Mouse (Mus musculus): ENCODE measurements at regions not wholly inside any gene's neighbourhood (a gene's known extent, or its start where the extent isn't known, plus 50 kb on each side); places are given as distances from the start of the nearest gene placed in this dataset.
A peak's percentile ranks its signal among the peaks of the same experiment; 100 is the strongest.

DNA sequence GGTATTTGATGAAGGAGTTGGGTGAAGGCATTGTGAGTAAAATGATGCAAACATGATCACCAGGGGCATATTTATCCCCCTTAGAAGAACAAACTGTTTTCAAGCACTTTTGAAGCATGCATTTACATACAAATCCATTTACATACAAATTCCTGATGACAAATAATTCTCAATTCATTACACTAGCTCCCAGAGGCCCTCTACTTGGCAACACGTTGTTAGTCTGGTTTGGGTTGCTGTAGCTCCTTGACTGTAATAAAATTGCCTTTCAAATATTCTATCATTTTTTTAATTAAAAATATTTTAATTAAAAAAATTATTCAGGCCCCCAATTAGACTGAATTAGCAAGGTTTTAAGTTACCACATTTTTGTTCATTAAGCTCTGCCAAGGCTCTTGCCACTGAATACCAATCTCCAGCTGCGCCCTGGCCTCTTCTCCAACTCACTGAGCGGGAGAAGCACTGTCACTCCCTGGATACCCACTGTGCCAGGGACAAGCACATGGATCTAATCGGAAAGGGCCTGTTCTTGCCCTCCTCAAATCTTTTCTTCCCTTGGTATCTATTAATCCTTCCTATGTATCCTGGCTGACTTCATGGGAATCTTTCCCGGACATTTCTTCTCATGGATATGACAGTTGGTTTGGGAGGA lies 147.1 kb upstream of the Pou3f4 start:
- Histone ChIP-seq H3K27me3 (ENCODE audit: insufficient read depth, low read length) (no peaks in the 10 kb centered on the region), H3K4me3 (ENCODE audit: low read depth, low read length) (no peak overlapping the region), H3K9ac (no peak overlapping the region), H3K36me3 (ENCODE audit: insufficient read depth) (no peaks in the 10 kb centered on the region), H3K27ac (ENCODE audit: low read depth, low read length) (no peak overlapping the region), H3K9me3 (ENCODE audit: low read length) (no peaks in the 10 kb centered on the region), H3K4me1 (ENCODE audit: insufficient read depth) (no peaks in the 10 kb centered on the region), H3K4me2 (ENCODE audit: low read depth) (no peak overlapping the region)
- ATAC-seq = no peak; the same call in 1 of the 2 replicates
- no peak for TF ChIP-seq CTCF (IDR thresholded peaks at IDR 0.05; ENCODE audit: low read depth)
- WGBS = 56% methylated on average over 5 of the region's 5 CpGs
- peak; percentile 1 for DNase-seq

DNA sequence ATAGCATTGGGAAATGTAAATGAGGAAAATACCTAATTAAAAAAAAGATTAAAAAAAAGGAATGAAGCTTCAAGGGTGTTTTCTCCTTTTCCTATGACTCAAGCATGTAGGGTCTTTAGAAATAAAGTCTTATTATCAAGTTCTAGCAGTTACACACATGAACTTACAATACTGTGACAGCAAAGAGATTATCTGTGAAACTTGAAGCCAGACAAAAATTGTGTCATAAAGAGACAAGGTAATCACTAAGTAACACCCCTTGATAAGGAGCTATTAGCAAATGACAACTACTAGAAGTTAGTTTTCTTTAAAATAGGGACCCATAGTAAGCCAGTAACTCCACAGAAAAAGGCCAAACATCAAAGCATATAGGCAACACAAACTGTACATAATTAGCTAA lies 140.9 kb upstream of the Pou3f4 start:
- ATAC-seq (no peak), DNase-seq (no peak)
- no peak overlapping the region for H3K4me3 ChIP-seq (ENCODE audit: low read depth, low read length)
- no peaks in the 10 kb centered on the region for H3K9me3 ChIP-seq (ENCODE audit: low read length)
- H3K36me3 ChIP-seq (ENCODE audit: insufficient read depth) = no peaks in the 10 kb centered on the region
- no peak overlapping the region for H3K27ac ChIP-seq (ENCODE audit: low read depth, low read length)
- H3K9ac ChIP-seq = no peak overlapping the region
- TF ChIP-seq CTCF (IDR thresholded peaks at IDR 0.05; ENCODE audit: low read depth) = no peak
- H3K4me1 ChIP-seq (ENCODE audit: insufficient read depth) = no peaks in the 10 kb centered on the region
- no peak overlapping the region for H3K4me2 ChIP-seq (ENCODE audit: low read depth)
- H3K27me3 ChIP-seq (ENCODE audit: insufficient read depth, low read length) = no peaks in the 10 kb centered on the region

- Histone ChIP-seq H3K4me1 (ENCODE audit: insufficient read depth) (no peaks in the 10 kb centered on the region), H3K36me3 (ENCODE audit: insufficient read depth) (no peaks in the 10 kb centered on the region), H3K9me3 (ENCODE audit: low read length) (no peaks in the 10 kb centered on the region), H3K4me3 (ENCODE audit: low read depth, low read length) (no peak overlapping the region), H3K4me2 (ENCODE audit: low read depth) (no peak overlapping the region), H3K27ac (ENCODE audit: low read depth, low read length) (no peak overlapping the region), H3K27me3 (ENCODE audit: insufficient read depth, low read length) (no peaks in the 10 kb centered on the region), H3K9ac (no peak overlapping the region)
- WGBS = 83% methylated on average over 3 of the region's 3 CpGs
- DNase-seq = no peak
- TF ChIP-seq CTCF (IDR thresholded peaks at IDR 0.05; ENCODE audit: low read depth) = no peak
- no peak for ATAC-seq
Measured at GRCm38 (mm10) chrX:110678578-110678977, 135.5 kb upstream of the Pou3f4 start.

DNA sequence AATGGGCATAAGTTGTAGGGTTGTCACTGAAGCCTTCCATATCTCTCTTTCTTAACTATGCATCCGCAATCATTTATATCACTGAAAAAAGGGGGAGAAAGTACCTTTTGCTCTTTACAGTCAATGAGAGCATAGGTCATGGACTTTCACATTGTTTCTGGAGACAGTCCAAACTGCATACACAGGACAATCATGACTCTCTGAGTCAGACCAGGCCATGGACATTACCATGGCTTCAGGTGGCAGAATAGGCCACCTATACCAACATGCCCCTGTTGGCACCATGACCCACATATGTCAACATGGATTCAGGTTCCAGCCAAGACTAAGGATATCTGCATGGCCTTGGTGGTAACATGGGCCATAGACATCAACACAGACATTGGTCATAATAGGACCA lies 133.5 kb upstream of the Pou3f4 start:
- Histone ChIP-seq H3K27ac (ENCODE audit: low read depth, low read length) (no peak overlapping the region), H3K4me2 (ENCODE audit: low read depth) (no peak overlapping the region), H3K4me1 (ENCODE audit: insufficient read depth) (no peaks in the 10 kb centered on the region), H3K9ac (no peak overlapping the region), H3K27me3 (ENCODE audit: insufficient read depth, low read length) (no peaks in the 10 kb centered on the region), H3K36me3 (ENCODE audit: insufficient read depth) (no peaks in the 10 kb centered on the region), H3K4me3 (ENCODE audit: low read depth, low read length) (no peak overlapping the region), H3K9me3 (ENCODE audit: low read length) (no peaks in the 10 kb centered on the region)
- 95% methylated on average over 1 of the region's 1 CpGs for WGBS
- TF ChIP-seq CTCF (IDR thresholded peaks at IDR 0.05; ENCODE audit: low read depth) = no peak
- ATAC-seq (no peak), DNase-seq (no peak)

- 57% methylated on average over 2 of the region's 2 CpGs for WGBS
- DNase-seq = no peak
- no peaks in the 10 kb centered on the region for H3K27me3 ChIP-seq (ENCODE audit: insufficient read depth, low read length)
- H3K4me2 ChIP-seq (ENCODE audit: low read depth) = no peak overlapping the region
- no peaks in the 10 kb centered on the region for H3K9me3 ChIP-seq (ENCODE audit: low read length)
- ATAC-seq = no peak
- H3K36me3 ChIP-seq (ENCODE audit: insufficient read depth) = no peaks in the 10 kb centered on the region
- H3K4me3 ChIP-seq (ENCODE audit: low read depth, low read length) = no peak overlapping the region
- no peaks in the 10 kb centered on the region for H3K4me1 ChIP-seq (ENCODE audit: insufficient read depth)
- H3K9ac ChIP-seq = no peak overlapping the region
- H3K27ac ChIP-seq (ENCODE audit: low read depth, low read length) = no peak overlapping the region
- no peak for TF ChIP-seq CTCF (IDR thresholded peaks at IDR 0.05; ENCODE audit: low read depth)
Measured at GRCm38 (mm10) chrX:110700442-110700841, 113.6 kb upstream of the Pou3f4 start.

DNA sequence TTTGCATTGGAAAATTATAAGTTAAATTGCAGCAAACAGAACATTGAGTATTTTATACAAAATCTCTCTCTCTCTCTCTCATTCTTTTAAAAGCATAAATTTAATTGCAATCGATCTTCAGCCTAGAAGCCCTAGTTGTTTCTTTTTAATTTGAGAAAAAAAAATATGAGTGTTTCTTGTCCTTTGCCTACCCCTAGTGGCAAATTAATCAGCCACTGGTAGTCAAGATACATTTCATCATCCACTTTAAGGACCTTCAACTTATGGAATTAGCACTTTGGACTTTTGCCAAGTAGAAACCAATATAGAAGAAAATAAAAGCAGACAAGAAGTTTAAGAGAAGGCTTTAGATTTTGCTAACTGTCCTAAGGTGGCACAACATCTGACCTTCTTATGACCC lies 99.9 kb upstream of the Pou3f4 start:
- Histone ChIP-seq H3K9ac (no peak overlapping the region), H3K27me3 (ENCODE audit: insufficient read depth, low read length) (no peaks in the 10 kb centered on the region), H3K9me3 (ENCODE audit: low read length) (no peaks in the 10 kb centered on the region), H3K4me3 (ENCODE audit: low read depth, low read length) (no peak overlapping the region), H3K36me3 (ENCODE audit: insufficient read depth) (no peaks in the 10 kb centered on the region), H3K4me2 (ENCODE audit: low read depth) (no peak overlapping the region), H3K4me1 (ENCODE audit: insufficient read depth) (no peaks in the 10 kb centered on the region), H3K27ac (ENCODE audit: low read depth, low read length) (no peak overlapping the region)
- WGBS = 76% methylated on average over 1 of the region's 1 CpGs
- TF ChIP-seq CTCF (IDR thresholded peaks at IDR 0.05; ENCODE audit: low read depth) = no peak
- ATAC-seq = no peak
- no peak for DNase-seq

GRCm38 (mm10) chrX:110764080-110764479 lies 50.0 kb upstream of the Pou3f4 start:
- WGBS = 59% methylated on average over 2 of the region's 2 CpGs
- no peaks in the 10 kb centered on the region for H3K36me3 ChIP-seq (ENCODE audit: insufficient read depth)
- H3K27me3 ChIP-seq (ENCODE audit: insufficient read depth, low read length) = no peaks in the 10 kb centered on the region
- no peak overlapping the region for H3K4me3 ChIP-seq (ENCODE audit: low read depth, low read length)
- no peak for DNase-seq
- H3K4me2 ChIP-seq (ENCODE audit: low read depth) = no peak overlapping the region
- no peak overlapping the region for H3K27ac ChIP-seq (ENCODE audit: low read depth, low read length)
- no peak for TF ChIP-seq CTCF (IDR thresholded peaks at IDR 0.05; ENCODE audit: low read depth)
- no peaks in the 10 kb centered on the region for H3K4me1 ChIP-seq (ENCODE audit: insufficient read depth)
- ATAC-seq = no peak
- H3K9me3 ChIP-seq (ENCODE audit: low read length) = no peaks in the 10 kb centered on the region
- H3K9ac ChIP-seq = no peak overlapping the region

Measured in forebrain, postnatal 0 days (tissue).